ENCODE assay signal across 8 mouse cellular contexts in genomic region chr14:77011804-77012203, GRCm38 (mm10). TPM values are rescaled to one million over a fixed set of nuclear protein-coding genes. Genes with fewer than 3 reads are reported as not detected.
DNase-seq lines count a peak whose midpoint lies in the region.

No protein-coding gene starts in this region.

- intact Hi-C loops in left cerebral cortex, postnatal 4 days (cut with DNase I) = loop anchor here (2.0 to 5.0 kb wide), 3 partner anchors 509 to 890 kb away; no protein-coding TSS in a partner anchor

- DNase-seq in 416B (ENCODE audit: low read depth) (peak; percentile 77), MN1 (ENCODE audit: low spot score) (peak; percentile 79)
- DNase-seq in cerebellum, adult 18-20 months = peak; percentile 58 to 77
- peak; percentile 44 to 90 for DNase-seq in frontal cortex, adult 2 months (ENCODE audit: extremely low spot score in 1 of 2, low spot score in 1 of 2)
- peak; percentile 75 for DNase-seq in kidney, adult 18-20 months
- DNase-seq in left cerebral cortex, postnatal 4 days = peak; percentile 65
- DNase-seq in natural killer cell, adult 2 months (ENCODE audit: low spot score in 2 of 2) = peak; percentile 31 to 52
- peak; percentile 80 for DNase-seq in testis, postnatal 10 days (ENCODE audit: low spot score)

RNA-seq across cellular contexts. Expression of gene Ccdc122, which starts 24.8 kb away (rescaled TPM):
- polyA plus RNA-seq in frontal cortex, adult 2 months (2012; rRNA removed) = 2.4 and 3.1 TPM in 2 replicates
- total RNA-seq in left cerebral cortex, postnatal 4 days (2021) = under 1 TPM; 0.26 to 0.70 TPM

RNA-seq across cellular contexts. Expression of gene Lacc1, which starts 24.9 kb away (rescaled TPM):
- 5.0 and 7.4 TPM in 2 replicates for polyA plus RNA-seq in frontal cortex, adult 2 months (2012; rRNA removed)
- total RNA-seq in left cerebral cortex, postnatal 4 days (2021) = 1 to 10 TPM; 3.5 to 3.9 TPM

Comparison
In these comparisons a context has a peak if more than half of its experiments do, and no peak if none do; other contexts are left out.
1. Peak in every context shown above with its lines: DNase-seq.